Mouse (Mus musculus) bone marrow, adult 2 months (tissue): Measurements from ENCODE around the gene Pik3r1. TPM values are rescaled to one million over a fixed set of nuclear protein-coding genes. Genes with fewer than 3 reads are reported as not detected.

Experiments used
- H3K27ac ChIP-seq: fragments of 200-500 bp; 2 replicates; pipeline ENCODE4 v1.5.1; 2012; ENCODE audit warnings: low read depth, mild to moderate bottlenecking, control low read depth, inconsistent platforms, low read length; ENCODE audit not compliant: control insufficient read depth, poor library complexity, insufficient read depth
- H3K4me1 ChIP-seq: fragments of 200-500 bp; 2 replicates; pipeline ENCODE4 v1.6.1; 2011; ENCODE audit warnings: low read length; ENCODE audit not compliant: control insufficient read depth, insufficient read depth
- H3K4me3 ChIP-seq: fragments of 200-500 bp; replicated peaks from 2 replicates; pipeline ENCODE3; 2011; ENCODE audit warnings: mild to moderate bottlenecking, low read depth, low read length, control low read depth; ENCODE audit not compliant: control insufficient read depth
- CTCF ChIP-seq: fragments of 200-500 bp; IDR thresholded peaks from 2 replicates; pipeline ENCODE4 v1.5.1; 2011; ENCODE audit warnings: low read length, control low read depth; ENCODE audit not compliant: control insufficient read depth, insufficient read depth
- POLR2A ChIP-seq: fragments of 200-500 bp; IDR thresholded peaks from 2 replicates; pipeline ENCODE4 v1.6.1; 2011; ENCODE audit warnings: low read depth, mild to moderate bottlenecking, control low read depth, low read length, borderline replicate concordance; ENCODE audit not compliant: control insufficient read depth
- WGBS: fragments of 180-500 bp; shearing (Covaris S2); methylation state at CpG from one replicate; pipeline ENCODE4 v1.1.7; 2018; 5-methylcytosine and 5-hydroxymethylcytosine counted together
- polyA plus RNA-seq: library from polyadenylated mRNA; stranded (reverse); fragments of >200 nt; gene quantifications from 2 replicates; pipeline ENCODE4 v1.2.4, GENCODE M21; 2011; ENCODE audit warnings: low replicate concordance; ENCODE audit not compliant: missing spikeins, insufficient read depth, insufficient read length

Pik3r1 gene
- polyA plus RNA-seq, 1 experiment: 34.7 TPM

GRCm38 (mm10) chr13:101753639-101754038 lies 14.4 kb downstream of the Pik3r1 start:
- H3K4me3 ChIP-seq: no peak overlapping the region
- H3K4me1 ChIP-seq: peaks cover 6% of the 10 kb centered on the region
- H3K27ac ChIP-seq: no peak overlapping the region
- TF ChIP-seq POLR2A (no peak), CTCF (no peak)
- 71% methylated on average over 6 of the region's 6 CpGs for WGBS

- WGBS: 56% methylated on average over 4 of the region's 4 CpGs
- Histone ChIP-seq H3K4me3 (no peak overlapping the region), H3K27ac (no peak overlapping the region), H3K4me1 (peaks cover 2% of the 10 kb centered on the region; the same call in 1 of the 2 replicates)
- TF ChIP-seq CTCF (no peak), POLR2A (no peak)
Observed at GRCm38 (mm10) chr13:101751816-101752215, 16.2 kb downstream of the Pik3r1 start.

- Histone ChIP-seq H3K4me1 (peaks cover 1% of the 10 kb centered on the region), H3K4me3 (no peak overlapping the region), H3K27ac (no peak overlapping the region)
- TF ChIP-seq POLR2A (no peak), CTCF (no peak)
- WGBS: 77% methylated on average over 8 of the region's 8 CpGs
Observed at GRCm38 (mm10) chr13:101746012-101746595, 21.9 kb downstream of the Pik3r1 start.

- Histone ChIP-seq H3K4me3 (no peak overlapping the region), H3K27ac (no peak overlapping the region), H3K4me1 (peaks cover 4% of the 10 kb centered on the region)
- TF ChIP-seq CTCF (no peak), POLR2A (no peak)
- WGBS: 37% methylated on average over 5 of the region's 5 CpGs
Observed at GRCm38 (mm10) chr13:101744943-101745342, 23.1 kb downstream of the Pik3r1 start.

GRCm38 (mm10) chr13:101744053-101744452 lies 24.0 kb downstream of the Pik3r1 start:
- no peak for TF ChIP-seq CTCF
- no peak for TF ChIP-seq POLR2A
- 58% methylated on average over 2 of the region's 2 CpGs for WGBS
- H3K27ac ChIP-seq: no peak overlapping the region
- H3K4me1 ChIP-seq: peaks cover 4% of the 10 kb centered on the region
- H3K4me3 ChIP-seq: no peak overlapping the region

- H3K4me1 ChIP-seq: peaks cover 6% of the 10 kb centered on the region
- WGBS: 61% methylated on average over 7 of the region's 8 CpGs
- peak overlapping the region; percentile 19; the same call in 1 of the 2 replicates for H3K27ac ChIP-seq
- TF ChIP-seq CTCF (no peak), POLR2A (no peak)
- no peak overlapping the region for H3K4me3 ChIP-seq
Observed at GRCm38 (mm10) chr13:101743247-101743646, 24.8 kb downstream of the Pik3r1 start.

GRCm38 (mm10) chr13:101742596-101742995 lies 25.4 kb downstream of the Pik3r1 start:
- H3K4me1 ChIP-seq: peaks cover 6% of the 10 kb centered on the region
- no peak overlapping the region for H3K4me3 ChIP-seq
- WGBS: 5% methylated on average over 6 of the region's 6 CpGs
- peak overlapping the region; percentile 30; the same call in 1 of the 2 replicates for H3K27ac ChIP-seq
- TF ChIP-seq CTCF (no peak), POLR2A (no peak)

GRCm38 (mm10) chr13:101741530-101742309 lies 26.3 kb downstream of the Pik3r1 start:
- H3K27ac ChIP-seq: no peak overlapping the region
- peaks cover 6% of the 10 kb centered on the region for H3K4me1 ChIP-seq
- WGBS: 73% methylated on average over 11 of the region's 11 CpGs

More at GRCm38 (mm10) chr13:101741530-101742309, 26.3 kb downstream of the Pik3r1 start:
- no peak for TF ChIP-seq POLR2A
- no peak for TF ChIP-seq CTCF
- no peak overlapping the region for H3K4me3 ChIP-seq
